Mouse (Mus musculus) cortical plate, adult 2 months (tissue): ENCODE measurements at regions not wholly inside any gene's neighbourhood (a gene's known extent, or its start where the extent isn't known, plus 50 kb on each side); places are given as distances from the start of the nearest gene placed in this dataset.

Experiments used
- CTCF ChIP-seq: fragments of 200-500 bp; IDR thresholded peaks from 2 replicates; pipeline ENCODE4 v1.5.1; 2011; ENCODE audit warnings: mild to moderate bottlenecking, control low read depth, low read length; ENCODE audit not compliant: insufficient read depth; ENCODE audit errors: extremely low read depth
- POLR2A ChIP-seq: fragments of 200-500 bp; IDR thresholded peaks from 2 replicates; pipeline ENCODE4 v1.6.1; 2011; ENCODE audit warnings: mild to moderate bottlenecking, low read length, control low read depth; ENCODE audit not compliant: insufficient read depth; ENCODE audit errors: extremely low read depth

- TF ChIP-seq CTCF (no peak), POLR2A (no peak)
Measured at GRCm38 (mm10) chr12:118540336-118540735, 239.1 kb upstream of the Sp4 start.
